In the genomic region with DNA sequence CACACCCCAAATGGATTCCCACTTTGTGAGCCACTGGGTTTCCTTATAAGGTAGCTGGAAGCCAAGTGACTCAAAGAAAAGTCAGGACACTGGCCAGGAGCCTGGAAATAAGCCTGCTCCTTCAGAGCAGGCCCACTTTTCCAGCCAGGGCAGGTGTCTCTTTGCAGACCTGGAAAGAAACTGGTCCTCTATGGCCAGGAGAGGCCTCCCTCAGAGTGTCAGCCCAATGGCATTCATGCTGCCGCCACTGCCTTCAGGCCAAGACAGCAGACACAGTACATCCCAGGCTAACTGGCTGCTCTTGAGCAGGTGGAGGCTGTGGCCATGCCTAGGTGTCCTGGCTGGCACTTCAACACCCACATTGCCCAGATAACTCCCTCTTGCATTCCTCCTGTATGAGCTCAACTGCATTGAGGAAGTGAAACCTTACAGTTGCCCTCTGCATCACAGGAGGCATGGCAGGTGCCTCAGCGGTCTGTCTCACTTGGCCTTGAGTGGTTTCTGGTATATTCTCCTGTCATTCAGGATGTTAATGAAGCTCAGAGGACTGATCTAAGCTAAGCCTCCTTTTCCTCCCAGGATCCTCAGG, we compare ENCODE assay signal across 12 mouse cellular contexts. TPM values are rescaled to one million over a fixed set of nuclear protein-coding genes. Genes with fewer than 3 reads are reported as not detected.
DNase-seq lines count a peak whose midpoint lies in the region; ATAC-seq and TF ChIP-seq lines count a peak whose summit lies in the region.
"Had no signal": no experiment of that assay in that cellular context is flagged by ENCODE, and none has a peak within 500 bp of the region (broad histone marks: within the 10 kb centered on the region; RNA-seq: fewer than 3 reads in every experiment).

No protein-coding gene starts in this region.

- H3K36me3 ChIP-seq in liver, embryonic 16.5 days (ENCODE audit: control insufficient read depth, insufficient read depth): no peaks in the 10 kb centered on the region
- no peaks in the 10 kb centered on the region for H3K36me3 ChIP-seq in small intestine, adult 2 months (ENCODE audit: control insufficient read depth, insufficient read depth, low read length)

- peaks cover 47% of the 10 kb centered on the region for H3K4me1 ChIP-seq in cerebellum, adult 2 months (ENCODE audit: control insufficient read depth, insufficient read depth, low read length)
- H3K4me1 ChIP-seq in liver, embryonic 16.5 days (ENCODE audit: control insufficient read depth, low read depth, low read length): peaks cover 25% of the 10 kb centered on the region
- peaks cover 33% of the 10 kb centered on the region for H3K4me1 ChIP-seq in small intestine, adult 2 months (ENCODE audit: control insufficient read depth, insufficient read depth, insufficient read length, low read length)

- H3K4me3 ChIP-seq in cerebellum, adult 2 months (replicated peaks; ENCODE audit: insufficient read depth, low read depth, low read length): no peak overlapping the region
- no peak overlapping the region for H3K4me3 ChIP-seq in layer of hippocampus, adult 2 months
- H3K4me3 ChIP-seq in liver, embryonic 16.5 days (ENCODE audit: low read depth, low read length): no peak overlapping the region
- no peak overlapping the region for H3K4me3 ChIP-seq in small intestine, adult 2 months (ENCODE audit: low read depth, low read length)
- H3K4me3 ChIP-seq: midbrain, embryonic 13.5 days had no signal

- H3K27ac ChIP-seq in cerebellum, adult 2 months (ENCODE audit: insufficient read depth, low read length): peak overlapping the region; percentile 29; the same call in 1 of the 2 replicates
- H3K27ac ChIP-seq in layer of hippocampus, adult 2 months: peak overlapping the region; percentile 68; the same call in 1 of the 2 replicates
- H3K27ac ChIP-seq in liver, embryonic 16.5 days (ENCODE audit: low read length): peak overlapping the region; percentile 0; the same call in 1 of the 2 replicates
- H3K27ac ChIP-seq in small intestine, adult 2 months (ENCODE audit: insufficient read depth, low read depth, low read length): peak overlapping the region; percentile 59
- H3K27ac ChIP-seq: midbrain, embryonic 13.5 days had no signal

- H3K9ac ChIP-seq in liver, embryonic 16.5 days (ENCODE audit: low read depth, low read length): 0 out of 2 replicates have a peak overlapping the region, but pooled peaks have one; percentile 7
- H3K9ac ChIP-seq: midbrain, embryonic 13.5 days had no signal

- WGBS in cerebellum, adult 2 months: 25% methylated on average over 2 of the region's 2 CpGs
- WGBS in liver, embryonic 16.5 days (ENCODE audit: insufficient replicate concordance): 52% methylated on average over 2 of the region's 2 CpGs
- 21% methylated on average over 2 of the region's 2 CpGs for WGBS in small intestine, adult 2 months

- ATAC-seq in liver, embryonic 16.5 days (ENCODE audit: low read depth): no peak
- ATAC-seq: forebrain, embryonic 14.5 days; midbrain, embryonic 13.5 days had no signal

- no peaks in the 10 kb centered on the region for H3K27me3 ChIP-seq in cerebellum, adult 2 months (ENCODE audit: control insufficient read depth, insufficient read depth, low read length)
- H3K27me3 ChIP-seq in liver, embryonic 16.5 days (ENCODE audit: control insufficient read depth, insufficient read depth, low read depth, low read length): no peaks in the 10 kb centered on the region
- no peaks in the 10 kb centered on the region for H3K27me3 ChIP-seq in small intestine, adult 2 months (ENCODE audit: control insufficient read depth, insufficient read depth, low read length)
- H3K27me3 ChIP-seq: midbrain, embryonic 13.5 days had no signal

- H3K9me3 ChIP-seq in liver, embryonic 16.5 days (replicated peaks; ENCODE audit: control insufficient read depth, low read length): no peaks in the 10 kb centered on the region
- H3K9me3 ChIP-seq: midbrain, embryonic 13.5 days had no signal

- TF ChIP-seq CTCF in cerebellum, adult 2 months (IDR thresholded peaks at IDR 0.05; ENCODE audit: borderline replicate concordance, insufficient read depth, low read depth, low read length): no peak
- no peak for TF ChIP-seq CTCF in layer of hippocampus, adult 2 months (conservative IDR thresholded peaks at IDR 0.05)
- no peak for TF ChIP-seq CTCF in small intestine, adult 2 months (IDR thresholded peaks at IDR 0.05; ENCODE audit: extremely low read depth, insufficient read length, insufficient replicate concordance, low read depth, low read length)

- H3K4me2 ChIP-seq in liver, embryonic 16.5 days (ENCODE audit: low read depth, low read length): no peak overlapping the region
- H3K4me2 ChIP-seq: midbrain, embryonic 13.5 days had no signal

- TF ChIP-seq POLR2A in cerebellum, adult 2 months (IDR thresholded peaks at IDR 0.05; ENCODE audit: borderline replicate concordance, insufficient read depth, low read length): no peak
- no peak for TF ChIP-seq POLR2A in small intestine, adult 2 months (IDR thresholded peaks at IDR 0.05; ENCODE audit: low read depth, low read length)

- peak in 1 of 2 experiments; percentile 57 for DNase-seq in cerebellum, adult 2 months
- no peak for DNase-seq in cerebellum, postnatal 4 days (ENCODE audit: low spot score in 2 of 2)
- DNase-seq in layer of hippocampus, adult 2 months (ENCODE audit: low spot score in 2 of 2): no peak
- no peak for DNase-seq in layer of hippocampus, postnatal 25 days (ENCODE audit: extremely low spot score in 1 of 2, low spot score in 1 of 2)
- DNase-seq in right cerebral cortex, postnatal 36 days (ENCODE audit: low spot score in 2 of 2): no peak
- DNase-seq in thymus, postnatal 14 days: no peak
- DNase-seq: cerebellum, adult 9-11 months; kidney, postnatal 25 days had no signal

RNA-seq across cellular contexts. Expression of a gene that starts 12.3 kb away (rescaled TPM):
- polyA plus RNA-seq in cerebellum, adult 2 months (2012; rRNA removed): 116 and 141 TPM in 2 replicates
- 100 to 1,000 TPM; 244 to 257 TPM for total RNA-seq in layer of hippocampus, adult 2 months (2021)
- 100 to 1,000 TPM; 226 to 231 TPM for total RNA-seq in layer of hippocampus, postnatal 25 days (2021)
- polyA plus RNA-seq in liver, embryonic 16.5 days (2015; fragmentation: Nextera tagmentation; extraction: Ambion mirVana): 8.1 and 10.1 TPM in 2 replicates
- polyA plus RNA-seq in small intestine, adult 2 months (2012; rRNA removed): 10.7 and 12.7 TPM in 2 replicates

RNA-seq across cellular contexts. Expression of a gene that starts 41.6 kb away (rescaled TPM):
- polyA plus RNA-seq in cerebellum, adult 2 months (2012; rRNA removed): 41.9 and 43.9 TPM in 2 replicates
- total RNA-seq in layer of hippocampus, adult 2 months (2021): 10 to 100 TPM; 34.7 to 45.9 TPM
- total RNA-seq in layer of hippocampus, postnatal 25 days (2021): 10 to 100 TPM; 38.0 to 39.7 TPM
- polyA plus RNA-seq in liver, embryonic 16.5 days (2015; fragmentation: Nextera tagmentation; extraction: Ambion mirVana): 23.5 and 25.4 TPM in 2 replicates
- polyA plus RNA-seq in small intestine, adult 2 months (2012; rRNA removed): 69.0 and 137 TPM in 2 replicates

Comparison
In these comparisons a context has a peak if more than half of its experiments do, and no peak if none do; other contexts are left out.
1. H3K27ac ChIP-seq: peak in every context shown above with its lines; median percentile 68 in layer of hippocampus, adult 2 months; 59 in small intestine, adult 2 months; 29 in cerebellum, adult 2 months; 0 in liver, embryonic 16.5 days.